Mouse (Mus musculus): ENCODE data around the gene Nell2.

- TF ChIP-seq CTCF (IDR thresholded peaks at IDR 0.05; ENCODE audit: low read depth) (no peak), EP300 (IDR thresholded peaks at IDR 0.05; ENCODE audit: low read depth) (no peak)
Observed at GRCm38 (mm10) chr15:95144131-95144530, 384.2 kb downstream of the Nell2 start.
